Comparison of ENCODE assay signal across 28 mouse cellular contexts in genomic region chr9:121943628-121944027, GRCm38 (mm10). TPM values are rescaled to one million over a fixed set of nuclear protein-coding genes. Genes with fewer than 3 reads are reported as not detected.
DNase-seq lines count a peak whose midpoint lies in the region; ATAC-seq lines count a peak whose summit lies in the region.
"Had no signal": no experiment of that assay in that cellular context is flagged by ENCODE, and none has a peak within 500 bp of the region (broad histone marks: within the 10 kb centered on the region; RNA-seq: fewer than 3 reads in every experiment).

No protein-coding gene starts in this region.

- ATAC-seq in common myeloid progenitor, adult 5-6 weeks (replicated peaks; ENCODE audit: low read depth, poor library complexity, severe bottlenecking), result 0 out of 2 replicates have a peak, but pooled peaks have one; percentile 32
- no peak for ATAC-seq in liver, embryonic 12.5 days
- ATAC-seq: forebrain, embryonic 14.5 days; hindbrain, postnatal 0 days; inflammation-experienced regulatory T-cells, adult 6 months; Patski had no signal

- H3K9ac ChIP-seq in liver, embryonic 12.5 days, result no peak overlapping the region
- H3K9ac ChIP-seq: embryonic facial prominence, embryonic 12.5 days; embryonic facial prominence, embryonic 15.5 days; heart, embryonic 13.5 days; hindbrain, embryonic 14.5 days had no signal

- H3K27ac ChIP-seq in liver, embryonic 12.5 days, result no peak overlapping the region
- H3K27ac ChIP-seq: embryonic facial prominence, embryonic 12.5 days; embryonic facial prominence, embryonic 15.5 days; heart, adult 2 months; heart, embryonic 10.5 days; heart, embryonic 13.5 days; hindbrain, embryonic 14.5 days; hindbrain, postnatal 0 days had no signal

- H3K4me2 ChIP-seq in liver, embryonic 12.5 days, result no peak overlapping the region
- H3K4me2 ChIP-seq: embryonic facial prominence, embryonic 12.5 days; embryonic facial prominence, embryonic 15.5 days; heart, embryonic 13.5 days; hindbrain, embryonic 14.5 days had no signal

- H3K9me3 ChIP-seq in liver, embryonic 12.5 days (replicated peaks), result no peaks in the 10 kb centered on the region
- H3K9me3 ChIP-seq: embryonic facial prominence, embryonic 12.5 days; embryonic facial prominence, embryonic 15.5 days; G1E; heart, embryonic 10.5 days; heart, embryonic 13.5 days had no signal

- DNase-seq in spleen, postnatal 36 days (ENCODE audit: low spot score in 2 of 2), result peak; percentile 34 to 53
- DNase-seq in spleen, adult 18-20 months, result no peak
- DNase-seq in splenic B cell, adult 2 months (ENCODE audit: low read depth, low spot score), result peak; percentile 46
- DNase-seq in gastrocnemius, postnatal 36 days, result no peak
- DNase-seq: adrenal gland, postnatal 10 days; adrenal gland, postnatal 36 days; cerebellum, adult 18-20 months; cerebellum, adult 9-10 months; cerebellum, postnatal 14 days; gastrocnemius, postnatal 25 days; heart, postnatal 14 days; heart, postnatal 4 days had no signal

- 58% methylated on average over 3 of the region's 3 CpGs for WGBS in liver, embryonic 12.5 days (ENCODE audit: insufficient replicate concordance)

- H3K27me3 ChIP-seq in splenic B cell, adult 2 months (ENCODE audit: control insufficient read depth, insufficient read depth, low read length, poor library complexity, severe bottlenecking), result no peaks in the 10 kb centered on the region
- H3K27me3 ChIP-seq in liver, embryonic 12.5 days (replicated peaks), result no peaks in the 10 kb centered on the region
- H3K27me3 ChIP-seq: embryonic facial prominence, embryonic 12.5 days; embryonic facial prominence, embryonic 15.5 days; heart, embryonic 13.5 days had no signal

- H3K4me1 ChIP-seq in liver, embryonic 12.5 days, result no peaks in the 10 kb centered on the region
- H3K4me1 ChIP-seq: embryonic facial prominence, embryonic 12.5 days; embryonic facial prominence, embryonic 15.5 days; heart, embryonic 10.5 days had no signal

- intact Hi-C loops in gastrocnemius, postnatal 36 days (cut with DNase I), result no loop called here

- H3K4me3 ChIP-seq in liver, embryonic 12.5 days, result no peak overlapping the region
- H3K4me3 ChIP-seq: embryonic facial prominence, embryonic 12.5 days; embryonic facial prominence, embryonic 15.5 days; heart, adult 2 months; heart, embryonic 10.5 days; heart, embryonic 13.5 days had no signal

- no peaks in the 10 kb centered on the region for H3K36me3 ChIP-seq in splenic B cell, adult 2 months (ENCODE audit: control insufficient read depth, insufficient read depth, low read length, poor library complexity, severe bottlenecking)
- H3K36me3 ChIP-seq in liver, embryonic 12.5 days, result 0 out of 2 replicates have a peak, but pooled peaks cover 2% of the 10 kb centered on the region
- H3K36me3 ChIP-seq: embryonic facial prominence, embryonic 12.5 days; embryonic facial prominence, embryonic 15.5 days; G1E; heart, embryonic 13.5 days had no signal

RNA-seq across cellular contexts. Expression of gene Fam198a, which starts 7.2 kb away (rescaled TPM):
- total RNA-seq in common myeloid progenitor, adult 5-6 weeks (2017), result not detected in 2 replicates
- 1 to 10 TPM; 1.3 to 1.4 TPM for total RNA-seq in gastrocnemius, postnatal 36 days (2021)
- polyA plus RNA-seq in liver, embryonic 12.5 days (2016; fragmentation: Nextera tagmentation; extraction: Ambion mirVana), result 0.20 and 0.44 TPM in 2 replicates
- total RNA-seq: G1E had no signal
- polyA plus RNA-seq: G1E had no signal

RNA-seq across cellular contexts. Expression of gene Cyp8b1, which starts 27.5 kb away (rescaled TPM):
- total RNA-seq in common myeloid progenitor, adult 5-6 weeks (2017), result not detected in 2 replicates
- not detected for total RNA-seq in gastrocnemius, postnatal 36 days (2021)
- polyA plus RNA-seq in liver, embryonic 12.5 days (2016; fragmentation: Nextera tagmentation; extraction: Ambion mirVana), result 0.22 and 0.27 TPM in 2 replicates
- total RNA-seq: G1E; gastrocnemius, adult 8-10 months; gastrocnemius, postnatal 25 days; heart, adult 2 months; heart, postnatal 4 days; hindbrain, postnatal 0 days had no signal
- polyA plus RNA-seq: embryonic facial prominence, embryonic 12.5 days; embryonic facial prominence, embryonic 15.5 days; forebrain, embryonic 11.5 days; forebrain, embryonic 14.5 days; G1E; heart, embryonic 10.5 days; heart, embryonic 13.5 days; hindbrain, embryonic 11.5 days; hindbrain, embryonic 14.5 days; hindbrain, postnatal 0 days; inflammation-experienced regulatory T-cells, adult 6 months; Patski had no signal

RNA-seq across cellular contexts. Expression of gene Ackr2, which starts 45.5 kb away (rescaled TPM):
- not detected in 2 replicates for total RNA-seq in common myeloid progenitor, adult 5-6 weeks (2017)
- under 1 TPM; 0.71 to 0.89 TPM for total RNA-seq in gastrocnemius, postnatal 36 days (2021)
- polyA plus RNA-seq in liver, embryonic 12.5 days (2016; fragmentation: Nextera tagmentation; extraction: Ambion mirVana), result 0.16 and 0.19 TPM in 2 replicates
- polyA plus RNA-seq: G1E; inflammation-experienced regulatory T-cells, adult 6 months; Patski had no signal

RNA-seq across cellular contexts. Expression of gene Pomgnt2, which starts 53.3 kb away (rescaled TPM):
- total RNA-seq in common myeloid progenitor, adult 5-6 weeks (2017), result 4.1 and 5.7 TPM in 2 replicates
- 10 to 100 TPM; 10.4 to 11.8 TPM for total RNA-seq in gastrocnemius, postnatal 36 days (2021)
- polyA plus RNA-seq in liver, embryonic 12.5 days (2016; fragmentation: Nextera tagmentation; extraction: Ambion mirVana), result 3.4 and 3.5 TPM in 2 replicates
- polyA plus RNA-seq: G1E had no signal

Comparison
In these comparisons a context has a peak if more than half of its experiments do, and no peak if none do; other contexts are left out.
1. DNase-seq: peak in spleen, postnatal 36 days (2 of 2) and splenic B cell, adult 2 months (single experiment); none in spleen, adult 18-20 months (0 of 2) and gastrocnemius, postnatal 36 days (0 of 2).